Mouse (Mus musculus): ENCODE measurements at regions not wholly inside any gene's neighbourhood (a gene's known extent, or its start where the extent isn't known, plus 50 kb on each side); places are given as distances from the start of the nearest gene placed in this dataset.
A peak's percentile ranks its signal among the peaks of the same experiment; 100 is the strongest.

- DNase-seq = no peak
These were observed 196.0 kb upstream of the Elavl2 start for GRCm38 (mm10) chr4:91596619-91597018.

DNA sequence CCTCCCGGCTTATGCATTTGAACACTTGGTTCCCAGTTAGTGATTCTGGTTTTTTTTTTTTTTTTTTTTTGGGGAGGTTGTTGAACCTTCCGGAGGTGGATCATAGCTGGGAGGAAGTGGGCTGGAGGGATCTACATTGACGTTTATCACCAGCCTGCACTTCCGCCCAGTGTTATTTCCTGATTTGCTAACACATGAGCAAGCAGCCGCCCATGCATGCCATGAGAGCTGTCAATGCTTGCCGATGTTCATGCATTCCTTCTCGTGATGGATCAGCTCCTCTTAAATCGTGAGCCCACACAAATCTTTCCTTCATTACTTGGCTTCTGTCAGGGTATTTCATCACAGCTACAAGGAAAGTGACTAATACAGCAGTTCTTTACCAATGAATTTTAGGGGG is 195.2 kb upstream of the Elavl2 start:
- no peak for DNase-seq

GRCm38 (mm10) chr4:91589779-91590178 is 189.2 kb upstream of the Elavl2 start:
- no peak for DNase-seq

DNA sequence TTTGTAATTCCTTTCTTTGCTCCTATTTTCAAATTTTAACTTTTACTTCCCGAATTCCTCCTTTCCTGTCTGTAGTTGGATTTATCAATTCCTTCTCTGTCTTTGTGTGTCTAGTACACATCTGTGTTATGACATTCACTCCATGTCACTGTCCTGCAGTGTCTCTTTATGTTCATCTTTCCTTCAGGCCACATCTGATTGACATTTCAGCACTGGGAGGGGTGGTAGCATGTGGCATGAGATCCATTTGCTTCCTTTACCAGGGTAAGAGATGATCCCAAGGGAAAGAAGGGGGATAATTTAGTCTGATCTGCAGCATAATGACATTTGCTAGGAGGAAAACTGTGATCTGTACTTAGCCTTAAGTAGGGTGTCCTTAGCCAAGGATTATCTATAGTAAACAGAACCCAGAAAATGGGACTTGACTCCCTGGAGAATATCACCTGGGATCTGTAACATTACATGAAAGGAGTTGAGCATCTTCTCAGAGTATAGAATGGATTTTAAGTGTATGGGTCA is 187.0 kb upstream of the Elavl2 start:
- no peak for DNase-seq

- no peak for DNase-seq
These were observed 182.4 kb upstream of the Elavl2 start for GRCm38 (mm10) chr4:91583035-91583434.

DNA sequence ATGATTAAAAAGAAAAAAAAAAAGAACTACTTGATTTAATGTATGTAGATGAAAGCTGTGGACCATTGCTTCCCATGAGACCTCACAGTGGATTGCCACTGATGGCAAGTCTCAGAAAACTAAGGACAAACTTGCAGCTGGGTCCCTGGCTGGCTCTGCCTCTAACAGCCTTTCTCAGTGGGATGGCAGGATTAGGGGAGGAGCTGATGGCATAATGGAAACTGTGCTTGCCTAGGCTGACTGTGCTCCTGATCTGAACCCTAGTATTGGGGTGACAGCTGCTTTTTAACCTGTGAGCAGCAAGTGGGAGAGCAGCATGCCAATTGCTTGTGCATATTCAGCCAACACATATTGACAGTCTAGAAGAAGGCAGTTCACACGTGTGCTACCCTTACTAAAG is 156.9 kb upstream of the Elavl2 start:
- DNase-seq = peak; percentile 55

DNA sequence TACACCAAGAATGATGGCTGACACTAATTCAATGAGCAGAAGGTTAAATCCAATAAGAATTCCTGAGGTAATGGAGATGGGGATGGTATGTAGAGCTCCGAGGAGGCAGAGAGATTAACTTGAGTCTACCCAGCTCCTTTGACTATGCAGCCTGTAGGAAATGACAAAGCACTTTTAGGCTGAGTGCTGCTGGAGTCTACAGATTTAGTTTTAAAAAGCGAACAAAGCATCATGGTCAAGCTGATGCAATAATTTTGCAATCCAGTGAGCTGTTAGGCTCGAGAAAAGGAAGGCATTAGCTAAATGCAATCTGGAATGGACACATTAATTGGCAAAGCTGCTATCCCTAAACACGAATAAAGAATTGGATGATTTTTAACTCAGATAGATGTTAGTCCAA is 156.4 kb upstream of the Elavl2 start:
- no peak for DNase-seq

DNA sequence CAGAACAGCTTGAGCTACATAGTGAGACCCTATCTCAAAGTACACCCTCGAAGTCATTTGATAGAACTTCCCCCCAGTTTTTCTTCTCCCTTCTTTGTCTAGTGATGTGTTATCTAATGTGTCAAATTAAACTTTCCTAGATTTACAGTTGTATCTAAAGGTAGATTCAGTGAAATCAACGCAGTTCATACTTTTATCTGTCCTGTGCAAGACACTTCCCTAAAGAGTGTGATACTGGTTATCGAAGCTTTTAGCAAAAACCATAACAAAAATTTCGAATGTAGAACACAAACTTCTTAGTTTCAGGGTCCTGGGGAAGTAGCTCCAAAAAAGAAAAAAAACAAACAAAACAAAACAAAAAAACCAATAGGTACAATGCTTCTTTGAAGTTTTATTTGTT is 123.8 kb upstream of the Elavl2 start:
- DNase-seq = no peak

- no peak for DNase-seq
These were observed 111.0 kb upstream of the Elavl2 start for GRCm38 (mm10) chr4:91511543-91511942.

DNA sequence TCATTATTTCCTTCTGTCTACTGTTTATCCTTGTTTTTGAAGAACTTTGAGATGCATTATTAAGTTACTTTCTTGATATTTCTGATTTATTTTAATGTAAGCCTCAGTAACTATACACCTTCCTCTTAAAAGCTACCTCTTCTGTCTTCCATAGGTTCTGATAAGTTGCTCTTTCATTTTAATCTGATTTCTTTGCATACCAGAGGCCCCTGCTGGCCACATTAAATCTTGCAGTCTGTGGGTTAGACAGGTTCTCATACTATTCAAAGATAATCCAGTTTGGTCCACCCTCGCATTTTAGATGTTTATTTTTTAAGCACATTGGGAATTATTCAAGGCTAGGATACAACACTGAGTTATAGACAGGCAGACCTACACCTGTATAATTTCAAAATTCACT is 109.4 kb upstream of the Elavl2 start:
- DNase-seq = no peak

DNA sequence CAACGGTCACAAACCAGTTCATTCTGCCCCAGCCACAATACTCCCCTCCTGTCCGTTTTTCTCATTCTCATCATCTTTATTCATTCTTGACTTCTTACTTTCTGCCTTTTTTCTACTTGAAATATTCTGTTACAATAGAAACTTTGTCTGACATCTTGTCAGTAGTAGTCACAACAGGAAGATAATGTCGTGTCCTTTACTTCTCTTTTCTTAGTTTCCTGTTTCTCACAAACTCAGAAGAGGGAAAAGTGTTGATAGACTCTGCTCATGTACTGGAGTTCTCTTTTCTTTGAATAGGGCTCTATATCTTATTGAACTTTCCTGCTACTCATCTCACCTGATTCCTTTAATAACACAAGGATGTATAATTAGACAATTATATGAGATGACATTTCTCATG is 102.7 kb upstream of the Elavl2 start:
- DNase-seq = no peak

DNA sequence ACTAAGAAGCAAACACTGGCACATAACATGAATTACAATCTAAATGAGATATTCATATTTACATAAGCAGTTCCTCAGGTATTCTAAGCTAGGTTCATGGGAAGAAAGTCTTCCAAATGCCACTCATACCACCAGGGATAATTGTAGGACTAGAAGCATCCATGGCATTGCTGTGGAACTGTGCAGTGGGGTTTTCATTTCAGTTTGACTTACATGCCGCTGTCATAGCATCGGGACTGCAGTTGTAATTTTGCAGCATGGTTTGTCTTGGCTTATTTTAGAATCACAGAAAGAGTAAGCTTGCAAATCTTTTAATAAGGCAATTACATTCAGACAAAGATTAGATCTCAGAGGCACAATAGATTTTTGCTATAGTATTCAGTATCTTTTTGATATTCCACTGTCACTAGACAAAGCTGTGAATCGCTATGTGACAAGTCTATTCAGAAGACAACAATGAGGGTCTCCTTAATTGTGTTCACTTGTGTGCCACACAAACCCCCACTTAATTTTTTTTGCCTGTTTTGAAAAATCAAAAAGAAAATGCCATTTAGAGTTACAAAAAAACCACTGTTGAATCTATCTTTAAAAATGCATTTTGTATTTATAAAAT is 81.4 kb upstream of the Elavl2 start:
- DNase-seq = no peak

Data from heart, adult 11 months (tissue).